Mouse (Mus musculus): ENCODE measurements around the gene Mrpl9.

The Mrpl9 gene

GRCm38 (mm10) chr3:94442951-94443596 lies at the start of gene Mrpl9:
TSS of gene Mrpl9 (plus strand) at chr3:94443318.
- DNase-seq (ENCODE audit: low read depth, low spot score): peak; percentile 95
- Histone ChIP-seq H3K36me3 (ENCODE audit: control insufficient read depth, insufficient read depth, low read length, poor library complexity, severe bottlenecking) (peaks cover 4% of the 10 kb centered on the region), H3K27me3 (ENCODE audit: control insufficient read depth, insufficient read depth, low read length, poor library complexity, severe bottlenecking) (no peaks in the 10 kb centered on the region)

- no peak for DNase-seq (ENCODE audit: low read depth, low spot score)
- Histone ChIP-seq H3K27me3 (ENCODE audit: control insufficient read depth, insufficient read depth, low read length, poor library complexity, severe bottlenecking) (no peaks in the 10 kb centered on the region), H3K36me3 (ENCODE audit: control insufficient read depth, insufficient read depth, low read length, poor library complexity, severe bottlenecking) (no peaks in the 10 kb centered on the region)
These were observed 46.8 kb upstream of the Mrpl9 start for GRCm38 (mm10) chr3:94396336-94396735.

- Histone ChIP-seq H3K36me3 (ENCODE audit: control insufficient read depth, insufficient read depth, low read length, poor library complexity, severe bottlenecking) (no peaks in the 10 kb centered on the region), H3K27me3 (ENCODE audit: control insufficient read depth, insufficient read depth, low read length, poor library complexity, severe bottlenecking) (no peaks in the 10 kb centered on the region)
- no peak for DNase-seq (ENCODE audit: low read depth, low spot score)
These were observed 46.3 kb upstream of the Mrpl9 start for GRCm38 (mm10) chr3:94396851-94397250.

GRCm38 (mm10) chr3:94398217-94398616 lies 44.9 kb upstream of the Mrpl9 start, which contains the start of gene Lingo4:
TSS of gene Lingo4 (plus strand) at chr3:94398517.
- no peaks in the 10 kb centered on the region for H3K27me3 ChIP-seq (ENCODE audit: control insufficient read depth, insufficient read depth, low read length, poor library complexity, severe bottlenecking)
- H3K36me3 ChIP-seq (ENCODE audit: control insufficient read depth, insufficient read depth, low read length, poor library complexity, severe bottlenecking): no peaks in the 10 kb centered on the region
- no peak for DNase-seq (ENCODE audit: low read depth, low spot score)

GRCm38 (mm10) chr3:94398943-94399481 lies 44.1 kb upstream of the Mrpl9 start:
- Histone ChIP-seq H3K36me3 (ENCODE audit: control insufficient read depth, insufficient read depth, low read length, poor library complexity, severe bottlenecking) (no peaks in the 10 kb centered on the region), H3K27me3 (ENCODE audit: control insufficient read depth, insufficient read depth, low read length, poor library complexity, severe bottlenecking) (no peaks in the 10 kb centered on the region)
- DNase-seq (ENCODE audit: low read depth, low spot score): no peak

- no peak for DNase-seq (ENCODE audit: low read depth, low spot score)
- H3K36me3 ChIP-seq (ENCODE audit: control insufficient read depth, insufficient read depth, low read length, poor library complexity, severe bottlenecking): no peaks in the 10 kb centered on the region
- no peaks in the 10 kb centered on the region for H3K27me3 ChIP-seq (ENCODE audit: control insufficient read depth, insufficient read depth, low read length, poor library complexity, severe bottlenecking)
These were observed 43.3 kb upstream of the Mrpl9 start for GRCm38 (mm10) chr3:94399663-94400310.

- no peak for DNase-seq (ENCODE audit: low read depth, low spot score)
- no peaks in the 10 kb centered on the region for H3K27me3 ChIP-seq (ENCODE audit: control insufficient read depth, insufficient read depth, low read length, poor library complexity, severe bottlenecking)
- no peaks in the 10 kb centered on the region for H3K36me3 ChIP-seq (ENCODE audit: control insufficient read depth, insufficient read depth, low read length, poor library complexity, severe bottlenecking)
These were observed 40.7 kb upstream of the Mrpl9 start for GRCm38 (mm10) chr3:94402451-94402850.

GRCm38 (mm10) chr3:94404366-94405054 lies 38.6 kb upstream of the Mrpl9 start:
- H3K36me3 ChIP-seq (ENCODE audit: control insufficient read depth, insufficient read depth, low read length, poor library complexity, severe bottlenecking): no peaks in the 10 kb centered on the region
- DNase-seq (ENCODE audit: low read depth, low spot score): no peak
- H3K27me3 ChIP-seq (ENCODE audit: control insufficient read depth, insufficient read depth, low read length, poor library complexity, severe bottlenecking): no peaks in the 10 kb centered on the region

- Histone ChIP-seq H3K27me3 (ENCODE audit: control insufficient read depth, insufficient read depth, low read length, poor library complexity, severe bottlenecking) (no peaks in the 10 kb centered on the region), H3K36me3 (ENCODE audit: control insufficient read depth, insufficient read depth, low read length, poor library complexity, severe bottlenecking) (no peaks in the 10 kb centered on the region)
- no peak for DNase-seq (ENCODE audit: low read depth, low spot score)
These were observed 37.6 kb upstream of the Mrpl9 start for GRCm38 (mm10) chr3:94405561-94405960.

- Histone ChIP-seq H3K36me3 (ENCODE audit: control insufficient read depth, insufficient read depth, low read length, poor library complexity, severe bottlenecking) (no peaks in the 10 kb centered on the region), H3K27me3 (ENCODE audit: control insufficient read depth, insufficient read depth, low read length, poor library complexity, severe bottlenecking) (no peaks in the 10 kb centered on the region)
- no peak for DNase-seq (ENCODE audit: low read depth, low spot score)
These were observed 30.6 kb upstream of the Mrpl9 start for GRCm38 (mm10) chr3:94412530-94412929.

- no peaks in the 10 kb centered on the region for H3K36me3 ChIP-seq (ENCODE audit: control insufficient read depth, insufficient read depth, low read length, poor library complexity, severe bottlenecking)
- H3K27me3 ChIP-seq (ENCODE audit: control insufficient read depth, insufficient read depth, low read length, poor library complexity, severe bottlenecking): no peaks in the 10 kb centered on the region
- DNase-seq (ENCODE audit: low read depth, low spot score): peak; percentile 95
These were observed 30.0 kb upstream of the Mrpl9 start, which contains the start of gene Tdrkh for GRCm38 (mm10) chr3:94413031-94413679. TSS of gene Tdrkh (plus strand) at chr3:94413273.

GRCm38 (mm10) chr3:94430980-94431379 lies 12.1 kb upstream of the Mrpl9 start:
- no peaks in the 10 kb centered on the region for H3K27me3 ChIP-seq (ENCODE audit: control insufficient read depth, insufficient read depth, low read length, poor library complexity, severe bottlenecking)
- DNase-seq (ENCODE audit: low read depth, low spot score): no peak
- H3K36me3 ChIP-seq (ENCODE audit: control insufficient read depth, insufficient read depth, low read length, poor library complexity, severe bottlenecking): no peaks in the 10 kb centered on the region

GRCm38 (mm10) chr3:94434305-94434704 lies 8.8 kb upstream of the Mrpl9 start:
- no peak for DNase-seq (ENCODE audit: low read depth, low spot score)
- Histone ChIP-seq H3K27me3 (ENCODE audit: control insufficient read depth, insufficient read depth, low read length, poor library complexity, severe bottlenecking) (no peaks in the 10 kb centered on the region), H3K36me3 (ENCODE audit: control insufficient read depth, insufficient read depth, low read length, poor library complexity, severe bottlenecking) (no peaks in the 10 kb centered on the region)

GRCm38 (mm10) chr3:94436420-94436819 lies 6.7 kb upstream of the Mrpl9 start:
- no peak for DNase-seq (ENCODE audit: low read depth, low spot score)
- no peaks in the 10 kb centered on the region for H3K36me3 ChIP-seq (ENCODE audit: control insufficient read depth, insufficient read depth, low read length, poor library complexity, severe bottlenecking)
- H3K27me3 ChIP-seq (ENCODE audit: control insufficient read depth, insufficient read depth, low read length, poor library complexity, severe bottlenecking): no peaks in the 10 kb centered on the region

Measured in splenic B cell, adult 2 months (primary cell).